Mouse (Mus musculus): ENCODE data around the gene Patl1. TPM values are rescaled to one million over a fixed set of nuclear protein-coding genes. Genes with fewer than 3 reads are reported as not detected.
"Not testable (repeated sequence)": the region's sequence is repeated elsewhere in the genome, so short reads cannot be mapped to it uniquely, and the experiment has no call there.

Patl1 gene
- polyA plus RNA-seq, 1 experiment from 2014 or later = 19.4 TPM

DNA sequence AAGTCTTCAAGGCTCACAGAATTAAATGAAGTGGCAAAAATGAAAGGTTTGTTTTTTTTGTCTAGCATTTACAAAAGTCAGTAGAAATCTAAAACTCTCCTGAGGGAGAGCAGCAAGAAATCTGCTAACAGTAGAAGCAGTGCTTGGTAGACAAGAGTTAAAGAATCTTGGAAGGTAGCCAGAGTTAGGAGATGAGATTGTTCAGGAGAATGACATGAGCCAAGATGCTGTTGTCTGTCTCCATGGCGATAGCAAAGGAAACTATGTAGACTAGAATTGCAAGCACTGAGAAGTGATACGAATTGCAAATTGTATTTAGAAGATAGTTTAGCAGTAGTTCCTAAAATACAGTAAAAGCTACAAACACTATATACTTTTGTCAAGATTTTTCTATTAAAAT, 3.6 kb downstream of the Patl1 start:
- Histone ChIP-seq H3K9me3 (ENCODE audit: control insufficient read depth, low read length) (no peaks in the 10 kb centered on the region), H3K36me3 (ENCODE audit: control insufficient read depth, insufficient read depth, low read length) (peaks cover 27% of the 10 kb centered on the region), H3K4me3 (ENCODE audit: low read depth, low read length) (no peak overlapping the region), H3K4me2 (ENCODE audit: low read depth, low read length) (no peak overlapping the region), H3K27me3 (replicated peaks; ENCODE audit: control insufficient read depth, insufficient read depth, low read length) (no peaks in the 10 kb centered on the region), H3K27ac (replicated peaks; ENCODE audit: low read depth, low read length) (peak overlapping the region; percentile 28; the same call in 1 of the 2 replicates), H3K9ac (ENCODE audit: low read depth, low read length) (no peak overlapping the region), H3K4me1 (ENCODE audit: control insufficient read depth, insufficient read depth, low read length) (peaks cover 16% of the 10 kb centered on the region)
- DNase-seq (ENCODE audit: low spot score) (peak; percentile 92), ATAC-seq (ENCODE audit: low read depth) (no peak)
- 32% methylated on average over 2 of the region's 2 CpGs for WGBS

DNA sequence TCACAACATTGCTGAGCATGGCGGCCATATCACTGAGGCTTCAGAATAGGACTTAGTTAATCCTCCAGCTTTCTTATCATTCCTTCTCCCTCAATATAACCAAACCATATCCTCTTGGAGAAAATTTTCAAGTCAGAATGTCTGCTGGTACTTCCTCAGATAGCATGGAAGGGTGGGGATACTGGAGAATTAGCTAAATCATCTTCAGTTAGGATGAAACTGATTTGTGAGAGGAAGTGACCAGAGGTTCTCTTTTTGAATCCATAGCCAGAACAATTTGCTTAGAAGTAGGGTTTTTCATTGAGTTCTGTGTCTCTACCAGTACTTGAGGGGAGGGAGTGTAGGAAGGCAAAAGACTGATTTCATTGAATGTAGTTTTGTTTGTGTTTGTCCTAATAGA, 9.9 kb downstream of the Patl1 start:
- no peak overlapping the region for H3K9ac ChIP-seq (ENCODE audit: low read depth, low read length)
- no peak for DNase-seq (ENCODE audit: low spot score)
- H3K36me3 ChIP-seq (ENCODE audit: control insufficient read depth, insufficient read depth, low read length) = peaks cover 70% of the 10 kb centered on the region
- no peak overlapping the region for H3K27ac ChIP-seq (replicated peaks; ENCODE audit: low read depth, low read length)
- no peak overlapping the region for H3K4me2 ChIP-seq (ENCODE audit: low read depth, low read length)
- no peak overlapping the region for H3K4me3 ChIP-seq (ENCODE audit: low read depth, low read length)
- no peaks in the 10 kb centered on the region for H3K9me3 ChIP-seq (ENCODE audit: control insufficient read depth, low read length)
- no peaks in the 10 kb centered on the region for H3K4me1 ChIP-seq (ENCODE audit: control insufficient read depth, insufficient read depth, low read length)
- ATAC-seq (ENCODE audit: low read depth) = no peak
- no peaks in the 10 kb centered on the region for H3K27me3 ChIP-seq (replicated peaks; ENCODE audit: control insufficient read depth, insufficient read depth, low read length)
- WGBS = 93% methylated on average over 1 of the region's 1 CpGs

DNA sequence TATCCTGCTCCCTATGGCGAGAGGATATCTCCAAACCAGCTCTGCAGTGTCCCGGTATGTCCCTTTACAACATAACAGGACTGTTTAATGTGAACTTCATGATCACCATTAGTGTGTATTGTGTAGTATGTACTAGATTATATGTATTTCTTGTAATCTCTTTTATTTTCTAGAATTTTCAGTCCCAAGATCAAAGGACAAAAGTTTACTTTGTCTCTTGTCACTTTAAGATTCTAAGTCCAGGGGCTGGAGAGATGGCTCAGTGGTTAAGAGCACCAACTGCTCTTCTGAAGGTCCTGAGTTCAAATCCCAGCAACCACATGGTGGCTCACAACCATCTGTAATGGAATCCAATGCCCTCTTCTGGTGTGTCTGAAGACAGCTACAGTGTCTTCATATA, 10.3 kb downstream of the Patl1 start:
- H3K4me3 ChIP-seq (ENCODE audit: low read depth, low read length); ATAC-seq (ENCODE audit: low read depth); H3K27me3 ChIP-seq (replicated peaks; ENCODE audit: control insufficient read depth, insufficient read depth, low read length); DNase-seq (ENCODE audit: low spot score); H3K9ac ChIP-seq (ENCODE audit: low read depth, low read length); H3K4me1 ChIP-seq (ENCODE audit: control insufficient read depth, insufficient read depth, low read length); H3K4me2 ChIP-seq (ENCODE audit: low read depth, low read length); H3K27ac ChIP-seq (replicated peaks; ENCODE audit: low read depth, low read length); H3K9me3 ChIP-seq (ENCODE audit: control insufficient read depth, low read length): not testable (repeated sequence)
- 94% methylated on average over 2 of the region's 2 CpGs for WGBS
- peaks cover 70% of the 10 kb centered on the region for H3K36me3 ChIP-seq (ENCODE audit: control insufficient read depth, insufficient read depth, low read length)

DNA sequence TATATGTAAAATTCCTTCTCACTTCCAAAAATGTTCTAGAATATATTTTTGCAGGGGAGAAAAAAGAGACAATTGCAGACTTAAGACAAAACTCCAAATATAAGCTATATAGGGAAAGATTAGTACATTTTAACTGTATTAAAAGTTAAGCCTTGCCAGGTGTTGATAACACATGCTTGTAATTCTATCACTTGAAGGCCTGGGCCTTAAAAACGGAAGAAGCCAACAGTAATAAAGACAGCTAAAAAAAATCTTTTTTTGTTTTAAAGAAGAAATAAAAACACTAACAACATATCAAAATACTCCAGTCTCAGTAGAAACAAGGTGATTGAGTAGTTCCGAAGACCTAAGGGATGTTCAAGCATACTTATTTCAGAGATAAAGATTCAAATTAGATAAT, 14.2 kb downstream of the Patl1 start:
- H3K4me2 ChIP-seq (ENCODE audit: low read depth, low read length) = no peak overlapping the region
- H3K27me3 ChIP-seq (replicated peaks; ENCODE audit: control insufficient read depth, insufficient read depth, low read length) = no peaks in the 10 kb centered on the region
- no peak overlapping the region for H3K4me3 ChIP-seq (ENCODE audit: low read depth, low read length)
- H3K4me1 ChIP-seq (ENCODE audit: control insufficient read depth, insufficient read depth, low read length) = no peaks in the 10 kb centered on the region
- no peak for ATAC-seq (ENCODE audit: low read depth)
- H3K9me3 ChIP-seq (ENCODE audit: control insufficient read depth, low read length) = no peaks in the 10 kb centered on the region
- WGBS = 85% methylated on average over 2 of the region's 2 CpGs
- H3K9ac ChIP-seq (ENCODE audit: low read depth, low read length) = no peak overlapping the region
- DNase-seq (ENCODE audit: low spot score) = no peak
- no peak overlapping the region for H3K27ac ChIP-seq (replicated peaks; ENCODE audit: low read depth, low read length)
- H3K36me3 ChIP-seq (ENCODE audit: control insufficient read depth, insufficient read depth, low read length) = peaks cover 91% of the 10 kb centered on the region

DNA sequence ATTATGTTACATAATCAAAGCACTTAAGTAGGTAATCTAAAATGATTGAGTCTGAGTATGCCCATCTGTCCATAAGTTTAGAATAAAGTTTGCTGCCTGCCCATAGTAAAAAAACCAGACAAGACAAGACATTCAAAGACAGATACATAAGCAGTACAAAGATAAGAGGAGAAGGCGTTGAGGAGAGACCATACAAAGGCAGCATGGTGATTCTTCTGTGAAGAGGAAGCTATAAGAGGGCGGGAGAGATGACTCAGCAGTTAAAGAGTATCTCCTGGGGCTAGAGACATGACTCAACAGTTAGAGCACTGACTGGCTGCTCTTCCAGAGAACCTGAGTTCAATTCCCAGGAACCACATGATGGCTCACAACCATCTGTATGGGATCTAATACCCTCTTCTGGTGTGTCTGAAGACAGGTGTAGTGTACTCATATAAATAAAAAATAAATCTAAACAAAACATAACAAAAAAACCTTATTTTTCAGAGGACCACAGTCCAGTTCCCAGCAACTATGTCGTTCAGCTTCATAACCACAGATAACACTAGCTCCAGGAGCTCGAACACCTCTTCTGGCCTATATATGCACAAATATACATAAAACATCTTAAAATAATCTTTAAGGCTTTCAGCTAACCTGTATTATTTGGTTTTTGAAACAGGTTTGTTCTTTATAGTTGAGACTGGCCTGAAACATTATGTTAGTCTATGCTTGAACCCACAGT, 16.0 kb downstream of the Patl1 start:
- H3K36me3 ChIP-seq (ENCODE audit: control insufficient read depth, insufficient read depth, low read length) = peaks cover 91% of the 10 kb centered on the region
- no peak overlapping the region for H3K9ac ChIP-seq (ENCODE audit: low read depth, low read length)
- no peak overlapping the region for H3K4me2 ChIP-seq (ENCODE audit: low read depth, low read length)
- DNase-seq (ENCODE audit: low spot score) (no peak), ATAC-seq (ENCODE audit: low read depth) (no peak)
- no peaks in the 10 kb centered on the region for H3K9me3 ChIP-seq (ENCODE audit: control insufficient read depth, low read length)
- no peaks in the 10 kb centered on the region for H3K4me1 ChIP-seq (ENCODE audit: control insufficient read depth, insufficient read depth, low read length)
- no peak overlapping the region for H3K4me3 ChIP-seq (ENCODE audit: low read depth, low read length)
- no peaks in the 10 kb centered on the region for H3K27me3 ChIP-seq (replicated peaks; ENCODE audit: control insufficient read depth, insufficient read depth, low read length)
- no peak overlapping the region for H3K27ac ChIP-seq (replicated peaks; ENCODE audit: low read depth, low read length)
- WGBS = 89% methylated on average over 4 of the region's 4 CpGs

DNA sequence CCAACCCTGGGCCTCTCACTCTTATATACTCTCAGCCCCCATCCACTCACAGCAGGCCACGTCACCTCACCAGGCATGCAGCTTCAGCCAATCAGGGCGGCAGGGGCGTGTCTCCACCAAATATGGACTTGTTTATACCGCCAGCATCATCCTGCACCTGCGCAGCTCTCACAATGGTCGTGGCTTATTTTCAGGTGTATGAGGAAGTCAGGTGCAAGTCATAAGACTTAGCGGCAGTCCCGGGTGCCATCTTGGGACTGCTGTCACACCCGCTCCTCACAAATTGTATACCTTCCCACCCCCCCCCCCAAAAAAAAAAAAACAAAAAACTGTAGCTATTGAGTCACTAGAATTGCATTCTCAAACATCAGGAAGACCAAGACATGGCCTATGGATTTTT, 34.3 kb downstream of the Patl1 start:
- not testable (repeated sequence) for ATAC-seq (ENCODE audit: low read depth); H3K9me3 ChIP-seq (ENCODE audit: control insufficient read depth, low read length); H3K4me2 ChIP-seq (ENCODE audit: low read depth, low read length); H3K27me3 ChIP-seq (replicated peaks; ENCODE audit: control insufficient read depth, insufficient read depth, low read length); H3K4me3 ChIP-seq (ENCODE audit: low read depth, low read length); H3K9ac ChIP-seq (ENCODE audit: low read depth, low read length); H3K4me1 ChIP-seq (ENCODE audit: control insufficient read depth, insufficient read depth, low read length); H3K27ac ChIP-seq (replicated peaks; ENCODE audit: low read depth, low read length); DNase-seq (ENCODE audit: low spot score)
- H3K36me3 ChIP-seq (ENCODE audit: control insufficient read depth, insufficient read depth, low read length) = peaks cover 44% of the 10 kb centered on the region
- 96% methylated on average over 8 of the region's 9 CpGs for whole genome bisulfite sequencing

DNA sequence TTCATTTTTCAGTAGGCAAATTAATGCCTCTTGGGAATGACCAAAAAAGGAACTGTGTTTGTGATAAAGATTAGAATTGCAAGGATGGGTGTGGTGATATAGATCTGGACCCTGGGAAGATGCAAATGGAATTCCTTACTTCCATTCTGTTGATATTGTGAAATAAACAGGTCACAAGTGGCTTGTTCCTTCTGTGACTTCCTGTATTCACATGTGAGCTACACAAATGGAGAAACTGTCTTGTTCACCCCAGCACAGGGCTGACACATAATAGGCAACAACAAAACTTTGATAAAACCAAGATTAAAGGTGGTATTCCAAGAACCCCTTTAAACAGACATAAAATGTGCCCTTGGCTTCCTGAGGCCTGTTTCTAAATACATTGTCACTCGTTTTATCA, 37.7 kb downstream of the Patl1 start:
- Histone ChIP-seq H3K4me2 (ENCODE audit: low read depth, low read length) (no peak overlapping the region), H3K9ac (ENCODE audit: low read depth, low read length) (no peak overlapping the region), H3K4me1 (ENCODE audit: control insufficient read depth, insufficient read depth, low read length) (no peaks in the 10 kb centered on the region), H3K27ac (replicated peaks; ENCODE audit: low read depth, low read length) (no peak overlapping the region), H3K4me3 (ENCODE audit: low read depth, low read length) (no peak overlapping the region), H3K27me3 (replicated peaks; ENCODE audit: control insufficient read depth, insufficient read depth, low read length) (no peaks in the 10 kb centered on the region), H3K36me3 (ENCODE audit: control insufficient read depth, insufficient read depth, low read length) (peaks cover 17% of the 10 kb centered on the region), H3K9me3 (ENCODE audit: control insufficient read depth, low read length) (no peaks in the 10 kb centered on the region)
- WGBS = 57% methylated on average over 1 of the region's 1 CpGs
- DNase-seq (ENCODE audit: low spot score) (no peak), ATAC-seq (ENCODE audit: low read depth) (no peak)

DNA sequence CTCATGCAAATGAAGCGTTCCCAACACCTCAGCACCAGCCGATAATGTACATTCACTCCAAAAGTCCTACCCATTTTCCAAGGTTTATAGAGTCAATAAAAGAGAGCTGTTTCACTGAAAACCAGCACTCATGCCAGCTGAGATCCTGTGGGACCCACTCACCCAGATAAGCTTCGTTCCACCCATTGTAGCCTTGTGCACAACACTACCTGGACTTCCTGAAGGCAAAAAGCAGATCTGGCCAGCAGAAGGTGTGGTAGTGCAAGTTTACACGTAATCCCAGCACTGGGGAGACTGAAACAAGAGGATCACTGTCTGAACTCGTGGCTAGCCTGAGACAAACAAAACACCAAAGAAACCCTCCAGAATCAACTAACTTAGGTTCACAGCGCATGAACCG, 38.5 kb downstream of the Patl1 start:
- no peaks in the 10 kb centered on the region for H3K4me1 ChIP-seq (ENCODE audit: control insufficient read depth, insufficient read depth, low read length)
- H3K9ac ChIP-seq (ENCODE audit: low read depth, low read length) = no peak overlapping the region
- whole genome bisulfite sequencing = 72% methylated on average over 7 of the region's 7 CpGs
- H3K4me3 ChIP-seq (ENCODE audit: low read depth, low read length) = no peak overlapping the region
- H3K27ac ChIP-seq (replicated peaks; ENCODE audit: low read depth, low read length) = no peak overlapping the region
- DNase-seq (ENCODE audit: low spot score) (no peak), ATAC-seq (ENCODE audit: low read depth) (no peak)
- no peak overlapping the region for H3K4me2 ChIP-seq (ENCODE audit: low read depth, low read length)
- H3K27me3 ChIP-seq (replicated peaks; ENCODE audit: control insufficient read depth, insufficient read depth, low read length) = no peaks in the 10 kb centered on the region
- peaks cover 9% of the 10 kb centered on the region for H3K36me3 ChIP-seq (ENCODE audit: control insufficient read depth, insufficient read depth, low read length)
- H3K9me3 ChIP-seq (ENCODE audit: control insufficient read depth, low read length) = no peaks in the 10 kb centered on the region

DNA sequence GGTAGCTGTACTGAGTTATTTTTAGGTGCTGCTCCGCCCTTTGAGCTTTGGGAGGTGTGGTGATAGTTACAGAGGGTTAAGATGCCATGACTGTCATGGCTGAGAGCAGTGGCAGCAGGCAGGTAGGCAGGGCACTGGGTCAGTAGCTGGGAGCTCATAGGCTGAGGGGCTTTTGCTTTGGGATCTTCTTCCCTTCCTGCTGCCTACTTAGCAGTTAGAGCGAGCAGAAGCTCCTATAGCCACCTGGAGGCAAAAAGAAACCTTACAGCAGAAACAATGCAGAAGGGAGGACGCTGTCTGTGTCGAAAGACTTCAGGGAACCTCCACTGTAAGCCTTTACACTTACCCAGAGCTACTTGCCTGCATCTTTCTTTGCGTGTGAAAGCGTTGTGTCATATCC, 42.0 kb downstream of the Patl1 start:
- Histone ChIP-seq H3K36me3 (ENCODE audit: control insufficient read depth, insufficient read depth, low read length) (no peaks in the 10 kb centered on the region), H3K27ac (replicated peaks; ENCODE audit: low read depth, low read length) (no peak overlapping the region), H3K9ac (ENCODE audit: low read depth, low read length) (no peak overlapping the region), H3K9me3 (ENCODE audit: control insufficient read depth, low read length) (no peaks in the 10 kb centered on the region), H3K27me3 (replicated peaks; ENCODE audit: control insufficient read depth, insufficient read depth, low read length) (no peaks in the 10 kb centered on the region), H3K4me2 (ENCODE audit: low read depth, low read length) (no peak overlapping the region), H3K4me3 (ENCODE audit: low read depth, low read length) (no peak overlapping the region), H3K4me1 (ENCODE audit: control insufficient read depth, insufficient read depth, low read length) (no peaks in the 10 kb centered on the region)
- no peak for ATAC-seq (ENCODE audit: low read depth)
- no peak for DNase-seq (ENCODE audit: low spot score)
- WGBS = 44% methylated on average over 6 of the region's 6 CpGs

All from embryonic facial prominence, embryonic 14.5 days (tissue).